Mouse (Mus musculus) stomach, adult 2 months (tissue): ENCODE measurements around the gene Gm17361. TPM values are rescaled to one million over a fixed set of nuclear protein-coding genes. Genes with fewer than 3 reads are reported as not detected.

Experiments
- polyA plus RNA-seq: library from polyadenylated mRNA; depleted of rRNA; stranded (reverse); fragments of >200 nt; gene quantifications from 2 replicates; pipeline ENCODE4 v1.2.3, GENCODE M21; 2012; rRNA removed

Gene Gm17361
- polyA plus RNA-seq, result not detected in 2 replicates

DNA sequence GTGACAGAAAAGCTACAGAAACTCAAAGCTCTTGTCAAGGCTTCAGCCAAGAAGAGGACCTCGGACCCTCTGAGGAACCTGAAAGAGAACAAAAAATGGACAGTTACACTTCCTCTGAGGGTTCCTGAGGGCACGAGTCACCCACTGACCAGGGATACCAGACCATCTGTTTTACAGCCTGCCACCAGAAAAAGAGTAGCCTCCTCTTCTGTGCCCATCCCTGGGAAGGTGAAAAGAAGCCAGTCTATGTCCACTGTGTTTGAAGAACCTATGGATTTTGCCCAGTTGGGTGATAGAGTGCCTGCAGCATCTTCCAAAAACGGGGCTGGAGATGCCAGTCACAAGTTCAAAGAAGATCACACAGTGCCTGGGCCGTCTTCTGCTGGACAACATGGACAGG is at the start of gene Gm17361:
Gene Gm17361, plus strand, starts transcription at position 301 of the 400 bp plus-strand sequence.

